ENCODE assay signal across 22 mouse cellular contexts in genomic region chr5:101784328-101784727, GRCm38 (mm10). TPM values are rescaled to one million over a fixed set of nuclear protein-coding genes. Genes with fewer than 3 reads are reported as not detected.
DNase-seq lines count a peak whose midpoint lies in the region; ATAC-seq and TF ChIP-seq lines count a peak whose summit lies in the region.
"Had no signal": no experiment of that assay in that cellular context is flagged by ENCODE, and none has a peak within 500 bp of the region (broad histone marks: within the 10 kb centered on the region; RNA-seq: fewer than 3 reads in every experiment).

No protein-coding gene starts in this region.

- no peak overlapping the region for H3K4me2 ChIP-seq in lung, postnatal 0 days (replicated peaks; ENCODE audit: low read depth, low read length)
- H3K4me2 ChIP-seq in intestine, postnatal 0 days (replicated peaks; ENCODE audit: low read depth), result no peak overlapping the region
- H3K4me2 ChIP-seq: embryonic facial prominence, embryonic 15.5 days; forebrain, embryonic 15.5 days; hindbrain, embryonic 12.5 days had no signal

- POLR2A ChIA-PET in Patski (lab: Charles Lee), result no interaction called here

- peak; percentile 66 for ATAC-seq in lung, postnatal 0 days
- peak; percentile 88 for ATAC-seq in Patski
- ATAC-seq in intestine, postnatal 0 days, result peak; percentile 68
- ATAC-seq: forebrain, embryonic 15.5 days; hindbrain, postnatal 0 days had no signal

- H3K4me3 ChIP-seq in lung, postnatal 0 days (ENCODE audit: low read depth, low read length), result no peak overlapping the region
- H3K4me3 ChIP-seq in intestine, postnatal 0 days (ENCODE audit: low read depth, low read length), result no peak overlapping the region
- H3K4me3 ChIP-seq: embryonic facial prominence, embryonic 15.5 days; erythroblast, embryonic 14.5 days; forebrain, embryonic 10.5 days; forebrain, embryonic 15.5 days; heart, embryonic 10.5 days; hindbrain, embryonic 12.5 days had no signal

- no peaks in the 10 kb centered on the region for H3K27me3 ChIP-seq in lung, postnatal 0 days (replicated peaks; ENCODE audit: insufficient read depth, low read length)
- no peaks in the 10 kb centered on the region for H3K27me3 ChIP-seq in Patski
- no peaks in the 10 kb centered on the region for H3K27me3 ChIP-seq in intestine, postnatal 0 days (replicated peaks; ENCODE audit: control insufficient read depth, insufficient read depth, low read length)
- H3K27me3 ChIP-seq: embryonic facial prominence, embryonic 15.5 days; forebrain, embryonic 15.5 days; hindbrain, embryonic 12.5 days had no signal

- WGBS in lung, postnatal 0 days, result 51% methylated on average over 3 of the region's 3 CpGs
- 40% methylated on average over 3 of the region's 3 CpGs for WGBS in intestine, postnatal 0 days

- in situ Hi-C loops in Patski (cut with MboI; ENCODE audit: low pct_unique_long_range_greater_than_20kb), result no loop called here

- no peak overlapping the region for H3K27ac ChIP-seq in lung, postnatal 0 days (ENCODE audit: low read length)
- H3K27ac ChIP-seq in intestine, postnatal 0 days (ENCODE audit: low read depth, low read length), result 0 out of 2 replicates have a peak overlapping the region, but pooled peaks have one; percentile 46
- H3K27ac ChIP-seq: embryonic facial prominence, embryonic 15.5 days; forebrain, embryonic 10.5 days; forebrain, embryonic 15.5 days; heart, embryonic 10.5 days; hindbrain, embryonic 12.5 days; hindbrain, postnatal 0 days had no signal

- CTCF ChIA-PET in Patski (lab: Charles Lee), result interaction anchor here (1.3 kb wide), 1 partner anchor 20 kb away, joined by 3 read pairs; no protein-coding TSS in a partner anchor

- DNase-seq in lung, postnatal 0 days (ENCODE audit: low spot score), result peak; percentile 52
- DNase-seq in lung, postnatal 14 days, result no peak
- DNase-seq in Patski (ENCODE audit: low read depth, low spot score), result no peak
- no peak for DNase-seq in yolk sac, embryonic 10.5 days (ENCODE audit: low spot score)
- DNase-seq in cerebellum, adult 8-10 months, result no peak
- DNase-seq in thymus, postnatal 0 days (ENCODE audit: low spot score), result no peak
- DNase-seq: adrenal gland, postnatal 25 days; cerebellum, adult 2 months; cerebellum, postnatal 14 days; embryo, embryonic 11 days; gastrocnemius, postnatal 36 days; heart, adult 11 months; heart, postnatal 10 days; heart, postnatal 4 days had no signal

- H3K4me1 ChIP-seq in lung, postnatal 0 days (ENCODE audit: insufficient read depth, low read depth, low read length), result no peaks in the 10 kb centered on the region
- H3K4me1 ChIP-seq in intestine, postnatal 0 days (replicated peaks; ENCODE audit: control insufficient read depth, insufficient read depth, low read length), result no peaks in the 10 kb centered on the region
- H3K4me1 ChIP-seq: embryonic facial prominence, embryonic 15.5 days; forebrain, embryonic 15.5 days; hindbrain, embryonic 12.5 days had no signal

- no peaks in the 10 kb centered on the region for H3K9me3 ChIP-seq in lung, postnatal 0 days (ENCODE audit: low read length)
- no peaks in the 10 kb centered on the region for H3K9me3 ChIP-seq in intestine, postnatal 0 days (ENCODE audit: control insufficient read depth)
- H3K9me3 ChIP-seq: embryonic facial prominence, embryonic 15.5 days; forebrain, embryonic 10.5 days; forebrain, embryonic 15.5 days; heart, embryonic 10.5 days; hindbrain, embryonic 12.5 days had no signal

- no peak for TF ChIP-seq EP300 in lung, postnatal 0 days (IDR thresholded peaks at IDR 0.05)

- no peaks in the 10 kb centered on the region for H3K36me3 ChIP-seq in lung, postnatal 0 days (ENCODE audit: insufficient read depth, low read length)
- no peaks in the 10 kb centered on the region for H3K36me3 ChIP-seq in intestine, postnatal 0 days (ENCODE audit: control insufficient read depth, insufficient read depth)
- H3K36me3 ChIP-seq: embryonic facial prominence, embryonic 15.5 days; forebrain, embryonic 10.5 days; forebrain, embryonic 15.5 days; heart, embryonic 10.5 days; hindbrain, embryonic 12.5 days had no signal

- TF ChIP-seq CTCF in lung, postnatal 0 days (IDR thresholded peaks at IDR 0.05), result no peak
- no peak for TF ChIP-seq CTCF in Patski (IDR thresholded peaks at IDR 0.05)
- no peak for TF ChIP-seq CTCF in intestine, postnatal 0 days (IDR thresholded peaks at IDR 0.05; ENCODE audit: low read depth)

- H3K9ac ChIP-seq in lung, postnatal 0 days (replicated peaks; ENCODE audit: low read depth), result no peak overlapping the region
- H3K9ac ChIP-seq in intestine, postnatal 0 days (ENCODE audit: low read depth, low read length), result no peak overlapping the region
- H3K9ac ChIP-seq: embryonic facial prominence, embryonic 15.5 days; forebrain, embryonic 15.5 days; hindbrain, embryonic 12.5 days had no signal

RNA-seq across cellular contexts. Expression of gene Cds1, which starts 19.4 kb away (rescaled TPM):
- polyA plus RNA-seq in lung, postnatal 0 days (2015; fragmentation: Nextera tagmentation; extraction: Ambion mirVana), result 24.0 and 32.4 TPM in 2 replicates
- 24.1 TPM for polyA plus RNA-seq in Patski (2021)
- 31.9 and 32.2 TPM in 2 replicates for polyA plus RNA-seq in intestine, postnatal 0 days (2015; fragmentation: Nextera tagmentation; extraction: Ambion mirVana)
- polyA plus RNA-seq in thymus, postnatal 0 days (2015; fragmentation: Nextera tagmentation; extraction: Ambion mirVana), result 15.7 and 17.3 TPM in 2 replicates
- polyA plus RNA-seq: erythroblast, embryonic 14.5 days had no signal
